Mouse (Mus musculus) retina, adult 2 months (tissue): ENCODE data around the gene Wdr35.
A peak's percentile ranks its signal among the peaks of the same experiment; 100 is the strongest.

Experiments used
- DNase-seq: peaks from one replicate; pipeline ENCODE4 v3.0.0-alpha.2; 2012; ENCODE audit warnings: low read depth, low spot score

The Wdr35 gene

DNA sequence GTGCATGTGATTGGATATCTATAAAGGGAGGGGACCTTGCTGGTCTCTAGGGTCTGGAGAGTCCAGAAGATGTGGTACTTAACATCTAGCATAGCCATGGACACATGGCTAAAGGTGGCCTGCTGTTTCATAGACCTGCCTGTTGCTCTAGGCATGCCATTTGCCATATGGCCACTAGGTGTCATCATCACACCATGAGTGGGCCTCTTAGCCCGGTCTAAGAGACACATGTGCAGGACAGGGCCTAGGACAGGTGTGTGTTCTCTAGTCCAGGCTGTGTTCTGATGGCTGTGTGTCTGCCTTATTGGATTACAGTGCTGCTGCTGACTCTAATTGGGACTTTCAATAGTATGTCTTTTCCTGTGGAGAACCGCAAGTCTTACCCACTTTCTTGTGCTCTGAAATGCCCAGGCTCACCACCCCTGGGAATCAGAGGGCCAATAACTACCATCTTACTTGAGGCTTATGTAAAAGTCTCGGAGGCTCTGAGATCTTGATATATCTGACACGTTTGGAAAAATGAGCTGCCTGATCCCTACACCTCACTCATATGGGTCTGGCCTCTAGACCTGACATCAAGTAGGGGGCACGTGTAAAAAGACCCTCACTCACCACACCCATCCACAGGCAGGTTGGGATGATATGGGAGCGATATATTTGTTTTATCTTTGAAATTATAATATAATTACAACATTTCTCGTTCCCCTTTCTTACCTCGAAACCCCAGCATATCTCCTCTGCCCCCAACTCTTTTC is 78.6 kb downstream of the Wdr35 start:
- DNase-seq = peak; percentile 51

DNA sequence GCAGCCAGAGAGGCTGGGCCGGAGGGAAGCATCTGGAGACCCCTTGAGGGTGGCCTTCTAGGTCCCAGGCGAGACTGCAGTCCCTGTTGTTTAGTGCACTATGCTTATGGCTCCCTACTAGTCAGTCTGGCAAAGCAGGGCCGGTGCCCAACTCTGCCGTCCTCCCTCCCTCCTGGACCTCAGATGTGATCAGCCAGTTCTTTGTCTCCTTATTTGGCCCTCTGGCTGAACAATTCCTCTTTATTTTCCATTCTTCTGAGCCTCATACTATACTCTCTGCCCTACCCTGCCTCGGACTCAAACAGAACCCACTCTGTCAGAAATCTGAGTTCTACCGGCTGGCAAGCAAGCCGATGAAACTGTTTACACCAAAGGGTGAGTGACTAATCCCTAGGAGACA is 79.7 kb downstream of the Wdr35 start:
- no peak for DNase-seq

DNA sequence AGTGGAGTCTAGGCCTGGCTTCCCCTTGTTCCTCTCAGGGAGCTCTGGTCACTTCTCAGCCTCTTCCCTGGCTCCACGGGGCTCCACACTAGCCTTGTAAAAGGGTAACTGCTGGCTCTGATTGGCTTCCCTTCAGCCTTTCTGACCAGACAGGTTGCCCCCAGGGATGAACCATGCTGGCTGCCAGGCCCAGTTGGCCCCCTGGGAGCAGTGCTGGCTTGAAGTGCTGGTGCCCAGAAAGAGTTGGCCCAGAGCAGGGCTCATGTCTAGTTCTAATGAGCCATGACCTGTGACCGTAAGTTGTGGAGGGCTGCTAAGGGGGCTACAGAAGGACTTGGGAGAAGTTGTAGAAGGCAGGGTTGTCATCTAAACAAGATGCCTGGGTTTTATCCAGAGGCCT is 80.3 kb downstream of the Wdr35 start:
- no peak for DNase-seq

DNA sequence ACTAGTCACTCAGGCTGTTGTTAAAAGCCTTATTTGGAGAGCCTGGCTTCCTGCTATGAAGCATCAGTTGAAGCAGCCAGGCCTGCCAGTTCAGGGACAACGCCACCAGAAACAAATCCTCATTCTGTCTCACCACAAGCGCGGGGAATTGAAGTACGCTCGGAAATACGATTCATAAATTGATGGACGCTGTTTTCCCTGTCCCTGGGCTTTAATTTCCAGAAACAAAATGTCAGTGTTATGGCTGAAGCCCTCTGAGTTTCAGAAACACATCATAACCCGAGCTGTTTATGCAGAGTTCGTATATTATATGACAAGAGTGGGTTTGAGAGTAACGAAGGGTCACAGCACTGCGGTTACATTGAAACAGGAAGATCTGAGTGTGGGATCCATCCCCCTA is 81.6 kb downstream of the Wdr35 start:
- no peak for DNase-seq

DNA sequence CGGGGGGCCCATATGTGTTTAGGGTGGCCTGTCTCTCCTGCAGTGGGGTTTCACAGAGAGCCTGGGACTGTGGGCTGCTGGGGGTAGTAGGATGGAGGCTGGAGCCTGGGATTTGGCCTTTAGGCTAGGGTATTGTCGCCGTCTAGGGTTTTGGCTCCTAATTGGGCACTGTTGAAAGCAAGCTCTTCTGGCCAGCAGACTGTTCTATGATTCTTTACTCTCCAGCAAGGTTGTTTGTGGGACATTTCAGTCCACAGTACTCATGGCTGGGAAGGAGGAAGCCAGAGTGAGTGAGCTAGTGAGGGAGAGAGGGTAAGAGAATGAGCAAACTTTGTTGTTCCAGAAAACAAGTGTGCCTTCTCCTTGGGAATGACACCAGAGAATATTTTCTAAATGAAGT is 85.8 kb downstream of the Wdr35 start:
- no peak for DNase-seq

DNA sequence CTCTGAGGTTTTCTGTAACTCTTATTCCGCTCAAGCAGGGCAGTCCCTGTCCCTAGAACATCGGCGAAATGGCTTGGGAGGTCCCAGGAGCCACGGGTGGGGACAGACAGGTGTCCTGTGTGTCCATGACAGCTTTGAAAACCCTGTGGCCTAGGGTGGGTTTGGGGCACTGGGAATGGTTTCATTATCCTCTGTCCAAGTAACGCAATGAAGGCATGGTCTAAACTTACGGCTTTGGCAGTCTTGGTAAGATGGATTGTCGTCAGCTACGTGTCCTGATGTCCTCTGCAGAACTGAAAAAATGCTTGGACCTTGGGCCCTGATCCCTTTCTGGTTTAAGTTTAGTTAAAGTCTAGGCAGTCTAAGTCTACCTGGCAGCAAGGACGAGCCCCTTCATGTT is 86.3 kb downstream of the Wdr35 start:
- DNase-seq = no peak

DNA sequence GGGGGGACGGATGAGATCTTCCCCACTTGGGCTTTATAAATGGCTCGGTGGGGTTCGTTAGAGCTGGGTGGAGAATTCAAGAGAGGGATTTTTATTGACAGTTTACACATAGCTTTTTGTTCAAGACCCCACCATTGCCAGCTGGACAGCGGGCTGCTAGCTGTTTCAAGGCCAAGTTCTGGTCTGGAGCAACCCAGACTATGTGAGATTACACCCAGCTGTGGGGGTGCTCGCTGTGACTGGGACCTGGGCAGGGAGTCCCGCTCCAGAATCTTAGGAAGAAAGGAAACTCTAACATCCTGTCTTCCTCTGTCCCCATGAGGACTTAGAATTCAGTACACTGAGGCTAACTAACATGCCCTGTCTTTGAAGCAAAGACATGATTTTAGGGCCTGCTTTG is 89.9 kb downstream of the Wdr35 start:
- no peak for DNase-seq

DNA sequence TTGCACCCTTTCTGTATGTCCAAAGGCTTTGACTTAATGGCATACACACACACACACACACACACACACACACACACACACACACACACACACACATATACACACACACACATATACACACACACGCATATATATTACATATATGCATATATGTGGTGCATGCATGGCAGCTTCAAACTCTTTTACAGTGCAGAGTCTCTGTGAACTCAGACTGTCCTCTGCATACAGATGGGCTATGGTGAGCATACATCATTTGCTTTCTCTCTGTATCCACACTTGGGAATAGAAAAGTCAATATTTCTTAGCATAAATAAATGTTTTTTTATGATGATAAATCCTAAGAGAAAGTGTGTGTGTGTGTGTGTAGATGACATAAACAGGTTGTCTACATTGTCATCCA is 97.4 kb downstream of the Wdr35 start:
- no peak for DNase-seq

DNA sequence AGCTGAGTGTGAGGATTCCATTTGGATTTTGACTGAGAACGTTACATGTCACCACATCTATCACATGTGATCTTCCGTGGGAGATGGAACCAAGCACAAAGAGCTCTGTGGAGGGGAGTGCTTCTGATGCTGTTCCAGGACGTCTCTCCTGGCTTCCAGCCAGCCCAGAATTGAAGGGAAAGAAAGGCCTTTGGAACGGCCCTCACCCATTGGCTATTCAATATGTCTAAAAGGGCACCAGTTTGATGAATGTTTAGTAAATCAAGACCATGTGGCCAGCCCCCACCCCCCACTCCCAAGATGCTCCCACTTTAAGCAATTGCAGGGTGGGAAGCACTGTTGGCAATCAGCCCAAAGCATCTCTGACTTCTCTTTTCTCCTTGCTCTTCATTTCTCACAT is 97.8 kb downstream of the Wdr35 start:
- no peak for DNase-seq

DNA sequence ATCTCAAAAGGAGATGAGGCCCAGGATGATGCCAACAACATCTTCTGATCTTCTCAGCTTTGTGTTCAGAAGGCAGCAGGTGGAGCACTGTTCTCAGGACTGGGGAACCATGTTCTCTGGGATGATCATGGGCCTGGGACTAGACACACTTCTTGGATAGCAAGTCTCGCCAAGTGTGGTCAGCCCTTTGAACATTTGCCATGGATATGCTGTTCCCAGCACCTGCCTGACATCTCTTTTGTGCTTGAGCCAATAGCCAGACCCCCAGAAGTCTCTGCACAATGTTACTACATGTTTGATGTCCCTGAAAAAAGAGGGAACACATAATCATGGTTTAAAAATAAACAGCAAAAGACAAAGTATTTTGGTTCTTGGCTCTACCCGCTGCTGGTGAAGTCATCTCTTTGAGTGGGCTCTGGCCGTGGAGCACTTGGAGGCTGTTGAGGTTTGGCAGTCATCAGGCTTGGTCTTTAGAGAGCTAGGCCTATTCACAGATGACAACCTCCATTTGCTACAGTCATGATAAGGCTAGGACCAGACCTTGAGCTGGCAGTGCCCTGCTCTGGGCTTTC is 103.9 kb downstream of the Wdr35 start:
- DNase-seq = no peak
